Mouse (Mus musculus) intestine, embryonic 15.5 days (tissue): ENCODE results near the gene Cd72. TPM values are rescaled to one million over a fixed set of nuclear protein-coding genes. Genes with fewer than 3 reads are reported as not detected.
"Not testable (repeated sequence)": the region's sequence is repeated elsewhere in the genome, so short reads cannot be mapped to it uniquely, and the experiment has no call there.

ENCODE experiments used
- ATAC-seq: fragments of 200-750 bp; cut with Nextera tagmentation; 2 replicates; pipeline ENCODE4 v1.8.0; 2017; ENCODE audit warnings: moderate TSS enrichment, moderate library complexity
- H3K27ac ChIP-seq: fragments of 300-500 bp; sonication (generic); 2 replicates; pipeline ENCODE4 v1.5.1; 2015; ENCODE audit warnings: mild to moderate bottlenecking, inconsistent platforms
- H3K27me3 ChIP-seq: fragments of 300-500 bp; sonication (generic); replicated peaks from 2 replicates; pipeline ENCODE4 v1.6.1; 2015; ENCODE audit warnings: inconsistent platforms
- H3K36me3 ChIP-seq: fragments of 300-500 bp; sonication (generic); 2 replicates; pipeline ENCODE4 v1.6.1; 2015; ENCODE audit warnings: inconsistent platforms
- H3K4me1 ChIP-seq: fragments of 300-500 bp; sonication (generic); replicated peaks from 2 replicates; pipeline ENCODE4 v1.6.1; 2015; ENCODE audit warnings: inconsistent platforms
- H3K4me2 ChIP-seq: fragments of 300-500 bp; sonication (generic); replicated peaks from 2 replicates; pipeline ENCODE4 v1.6.1; 2015; ENCODE audit warnings: mild to moderate bottlenecking, inconsistent platforms
- H3K4me3 ChIP-seq: fragments of 300-500 bp; sonication (generic); replicated peaks from 2 replicates; pipeline ENCODE4 v1.5.1; 2015; ENCODE audit warnings: inconsistent platforms
- H3K9ac ChIP-seq: fragments of 300-500 bp; sonication (generic); 2 replicates; pipeline ENCODE4 v1.6.1; 2015; ENCODE audit warnings: inconsistent platforms
- H3K9me3 ChIP-seq: fragments of 300-500 bp; sonication (generic); 2 replicates; pipeline ENCODE4 v1.6.1; 2016; ENCODE audit warnings: inconsistent platforms
- WGBS: fragments of 180-500 bp; shearing (Covaris S2); methylation state at CpG from one replicate; pipeline ENCODE4 v1.1.7; 2015; 5-methylcytosine and 5-hydroxymethylcytosine counted together
- polyA plus RNA-seq: library from polyadenylated mRNA; unstranded; fragments of >200 nt; fragmentation: Nextera tagmentation; extraction: Ambion mirVana; gene quantifications from 2 replicates; pipeline ENCODE4 v1.2.1, GENCODE M21; 2015

Gene Cd72
- polyA plus RNA-seq, 1 experiment from 2014 or later: 2.9 TPM

- no peak for ATAC-seq
- Histone ChIP-seq H3K36me3 (peaks cover 7% of the 10 kb centered on the region; the same call in 1 of the 2 replicates), H3K9ac (no peak overlapping the region), H3K27me3 (no peaks in the 10 kb centered on the region), H3K9me3 (no peaks in the 10 kb centered on the region), H3K27ac (peak overlapping the region; percentile 63), H3K4me3 (peak overlapping the region; percentile 20; the same call in 1 of the 2 replicates), H3K4me2 (peak overlapping the region; percentile 41), H3K4me1 (peaks cover 14% of the 10 kb centered on the region)
- 42% methylated on average over 12 of the region's 12 CpGs for WGBS
Observed at GRCm38 (mm10) chr4:43492101-43492820, 37.8 kb upstream of the Cd72 start.

- H3K4me1 ChIP-seq: peaks cover 5% of the 10 kb centered on the region; the same call in 1 of the 2 replicates
- H3K4me2 ChIP-seq: no peak overlapping the region
- no peaks in the 10 kb centered on the region for H3K36me3 ChIP-seq
- H3K9me3 ChIP-seq: no peaks in the 10 kb centered on the region
- no peak overlapping the region for H3K27ac ChIP-seq
- 72% methylated on average over 5 of the region's 5 CpGs for whole genome bisulfite sequencing
- no peaks in the 10 kb centered on the region for H3K27me3 ChIP-seq
- H3K9ac ChIP-seq: no peak overlapping the region
- peak; percentile 27 for ATAC-seq
- no peak overlapping the region for H3K4me3 ChIP-seq
Observed at GRCm38 (mm10) chr4:43490801-43491200, 36.4 kb upstream of the Cd72 start.

GRCm38 (mm10) chr4:43489611-43490010 lies 35.2 kb upstream of the Cd72 start:
- no peak overlapping the region for H3K4me3 ChIP-seq
- 92% methylated on average over 3 of the region's 3 CpGs for WGBS
- no peak overlapping the region for H3K9ac ChIP-seq
- no peaks in the 10 kb centered on the region for H3K9me3 ChIP-seq
- H3K4me2 ChIP-seq: no peak overlapping the region
- no peak for ATAC-seq
- H3K4me1 ChIP-seq: no peaks in the 10 kb centered on the region
- H3K36me3 ChIP-seq: no peaks in the 10 kb centered on the region
- no peak overlapping the region for H3K27ac ChIP-seq
- H3K27me3 ChIP-seq: no peaks in the 10 kb centered on the region

GRCm38 (mm10) chr4:43485666-43486065 lies 31.2 kb upstream of the Cd72 start:
- not testable (repeated sequence) for H3K27ac ChIP-seq, H3K36me3 ChIP-seq, H3K4me2 ChIP-seq, H3K4me1 ChIP-seq, H3K9ac ChIP-seq, H3K9me3 ChIP-seq, H3K27me3 ChIP-seq, H3K4me3 ChIP-seq, ATAC-seq
- WGBS: 86% methylated on average over 5 of the region's 5 CpGs

DNA sequence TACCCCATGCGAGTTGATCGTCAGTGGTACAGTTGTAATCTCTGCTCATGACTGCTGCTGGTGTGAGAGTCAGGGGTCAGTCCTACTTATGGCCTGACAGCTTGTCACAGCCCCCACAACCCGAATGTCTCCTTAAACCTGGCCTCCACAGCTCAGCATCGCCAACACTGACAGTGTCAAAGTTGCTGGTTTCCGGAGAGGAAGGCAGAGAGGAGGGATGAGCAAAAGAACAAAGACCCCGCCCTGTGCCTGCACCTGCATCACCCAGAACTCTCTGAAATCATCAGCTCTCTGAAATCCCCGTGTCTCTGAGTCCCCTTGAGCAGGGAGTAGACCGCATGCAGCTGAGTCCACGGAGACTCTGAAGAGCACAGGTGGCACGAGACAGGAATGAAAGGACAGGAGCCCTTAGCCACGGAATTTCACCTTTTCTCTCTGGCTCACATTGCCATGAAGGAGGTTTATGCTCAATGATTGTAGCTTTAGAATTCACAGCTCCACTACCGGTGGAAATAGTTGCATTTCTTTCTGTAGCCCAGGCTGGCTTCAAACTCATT lies 29.2 kb upstream of the Cd72 start, which contains the start of gene Sit1:
Sit1 (minus strand) TSS at position 200 of the 557 bp plus-strand sequence.
- 63% methylated on average over 12 of the region's 12 CpGs for WGBS
- no peaks in the 10 kb centered on the region for H3K9me3 ChIP-seq
- H3K36me3 ChIP-seq: no peaks in the 10 kb centered on the region
- no peak within 1 kb of the TSS for H3K9ac ChIP-seq
- no peak for ATAC-seq
- H3K4me3 ChIP-seq: no peak within 1 kb of the TSS
- no peak within 1 kb of the TSS for H3K4me2 ChIP-seq
- H3K27ac ChIP-seq: no peak within 1 kb of the TSS
- no peaks in the 10 kb centered on the region for H3K4me1 ChIP-seq
- H3K27me3 ChIP-seq: no peaks in the 10 kb centered on the region

GRCm38 (mm10) chr4:43482591-43482990 lies 28.2 kb upstream of the Cd72 start:
- Histone ChIP-seq H3K4me1 (no peaks in the 10 kb centered on the region), H3K9ac (no peak overlapping the region), H3K4me3 (no peak overlapping the region), H3K4me2 (no peak overlapping the region), H3K27me3 (no peaks in the 10 kb centered on the region), H3K9me3 (no peaks in the 10 kb centered on the region), H3K27ac (no peak overlapping the region), H3K36me3 (no peaks in the 10 kb centered on the region)
- 72% methylated on average over 10 of the region's 10 CpGs for WGBS
- ATAC-seq: no peak

GRCm38 (mm10) chr4:43481894-43482456 lies 27.5 kb upstream of the Cd72 start:
- no peak overlapping the region for H3K9ac ChIP-seq
- no peak for ATAC-seq
- H3K4me1 ChIP-seq: no peaks in the 10 kb centered on the region
- H3K27ac ChIP-seq: no peak overlapping the region
- H3K9me3 ChIP-seq: no peaks in the 10 kb centered on the region
- 77% methylated on average over 7 of the region's 7 CpGs for WGBS
- H3K27me3 ChIP-seq: no peaks in the 10 kb centered on the region
- H3K36me3 ChIP-seq: no peaks in the 10 kb centered on the region
- H3K4me3 ChIP-seq: no peak overlapping the region
- no peak overlapping the region for H3K4me2 ChIP-seq

- H3K36me3 ChIP-seq: no peaks in the 10 kb centered on the region
- no peak overlapping the region for H3K4me3 ChIP-seq
- H3K27ac ChIP-seq: no peak overlapping the region
- no peak overlapping the region for H3K9ac ChIP-seq
- ATAC-seq: peak; percentile 85
- WGBS: 68% methylated on average over 5 of the region's 5 CpGs
- H3K4me1 ChIP-seq: no peaks in the 10 kb centered on the region
- no peaks in the 10 kb centered on the region for H3K9me3 ChIP-seq
- no peaks in the 10 kb centered on the region for H3K27me3 ChIP-seq
- H3K4me2 ChIP-seq: no peak overlapping the region
Observed at GRCm38 (mm10) chr4:43480985-43481384, 26.6 kb upstream of the Cd72 start.

GRCm38 (mm10) chr4:43478906-43479832 lies 24.7 kb upstream of the Cd72 start:
- H3K9ac ChIP-seq: no peak overlapping the region
- no peaks in the 10 kb centered on the region for H3K27me3 ChIP-seq
- no peak overlapping the region for H3K27ac ChIP-seq
- WGBS: 47% methylated on average over 24 of the region's 24 CpGs
- H3K36me3 ChIP-seq: no peaks in the 10 kb centered on the region
- ATAC-seq: no peak
- H3K9me3 ChIP-seq: no peaks in the 10 kb centered on the region
- no peak overlapping the region for H3K4me3 ChIP-seq
- no peaks in the 10 kb centered on the region for H3K4me1 ChIP-seq
- peak overlapping the region; percentile 38; the same call in 1 of the 2 replicates for H3K4me2 ChIP-seq

DNA sequence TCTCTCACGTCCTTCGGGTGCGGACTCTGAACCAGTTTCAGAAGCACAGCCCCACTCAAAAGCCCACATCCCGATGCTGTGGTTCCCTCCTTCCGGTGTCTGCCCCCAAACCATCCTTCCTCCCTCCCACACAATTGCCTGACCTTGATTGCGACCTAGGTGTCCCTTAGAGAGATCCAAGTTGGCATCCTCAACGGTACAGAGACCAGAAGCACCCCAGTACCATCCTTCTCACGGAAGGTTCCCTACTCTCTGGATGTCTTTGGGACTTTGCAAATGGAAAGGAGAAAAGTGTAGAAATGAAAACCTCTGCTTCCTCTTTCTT lies 24.1 kb upstream of the Cd72 start:
- H3K9me3 ChIP-seq: no peaks in the 10 kb centered on the region
- H3K27ac ChIP-seq: no peak overlapping the region
- H3K4me2 ChIP-seq: peak overlapping the region; percentile 59
- ATAC-seq: peak; percentile 4; the same call in 1 of the 2 replicates
- peak overlapping the region; percentile 23 for H3K4me3 ChIP-seq
- WGBS: 51% methylated on average over 8 of the region's 8 CpGs
- no peaks in the 10 kb centered on the region for H3K36me3 ChIP-seq
- H3K4me1 ChIP-seq: no peaks in the 10 kb centered on the region
- H3K27me3 ChIP-seq: no peaks in the 10 kb centered on the region
- H3K9ac ChIP-seq: no peak overlapping the region

DNA sequence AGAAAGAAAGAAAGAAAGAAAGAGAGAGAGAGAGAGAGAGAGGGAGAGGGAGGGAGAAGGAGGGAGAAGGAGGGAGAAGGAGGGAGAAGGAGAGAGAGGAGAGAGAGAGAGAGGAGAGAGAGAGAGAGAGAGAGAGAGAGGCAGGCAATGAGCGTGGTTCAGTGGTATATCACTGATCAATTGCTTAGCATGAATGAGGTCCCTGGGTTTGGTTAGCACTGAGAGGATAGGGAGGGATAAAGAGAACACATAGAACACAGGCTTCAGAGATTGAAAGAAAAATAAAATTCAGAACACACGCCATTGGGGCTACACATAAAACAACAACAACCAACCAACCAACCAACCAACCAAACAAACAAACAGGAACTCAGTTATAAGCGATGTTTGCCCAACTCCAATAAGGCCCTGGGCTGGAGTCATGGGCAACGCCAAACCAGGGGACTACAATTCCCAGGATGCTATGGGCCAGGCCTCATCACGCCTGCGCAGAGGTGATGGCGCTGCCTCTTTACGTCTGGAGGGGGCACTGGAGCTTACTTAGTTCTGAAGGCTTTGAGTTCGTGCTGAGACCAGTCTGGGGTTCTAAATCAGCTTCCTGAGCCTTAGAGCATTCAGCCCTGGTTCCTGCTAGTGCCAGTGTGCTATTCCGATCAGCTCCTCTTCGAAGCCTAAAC lies 23.6 kb upstream of the Cd72 start:
- peak; percentile 90 for ATAC-seq
- no peaks in the 10 kb centered on the region for H3K9me3 ChIP-seq
- 22% methylated on average over 11 of the region's 11 CpGs for WGBS
- peak overlapping the region; percentile 23 for H3K4me3 ChIP-seq
- H3K4me2 ChIP-seq: peak overlapping the region; percentile 59
- H3K27me3 ChIP-seq: no peaks in the 10 kb centered on the region
- no peaks in the 10 kb centered on the region for H3K4me1 ChIP-seq
- H3K36me3 ChIP-seq: no peaks in the 10 kb centered on the region
- H3K9ac ChIP-seq: no peak overlapping the region
- no peak overlapping the region for H3K27ac ChIP-seq

DNA sequence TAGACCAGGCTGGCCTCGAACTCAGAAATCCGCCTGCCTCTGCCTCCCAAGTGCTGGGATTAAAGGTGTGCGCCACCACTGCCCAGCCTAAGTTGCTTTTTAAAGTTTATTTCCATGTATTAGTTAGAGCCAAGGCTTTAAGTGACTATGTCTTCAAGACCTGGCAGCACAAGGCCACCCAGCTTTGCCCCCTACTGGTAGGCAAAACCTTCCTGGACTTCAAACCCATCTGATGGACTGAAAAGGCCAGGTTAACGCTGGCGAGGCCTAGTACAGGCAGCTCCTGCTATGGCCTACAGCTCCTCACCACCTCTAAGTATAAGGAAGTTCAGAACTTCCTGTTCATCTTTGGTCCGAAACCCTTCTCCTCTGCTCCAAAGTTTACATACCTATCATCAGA lies 22.2 kb upstream of the Cd72 start:
- Histone ChIP-seq H3K4me2 (no peak overlapping the region), H3K27me3 (no peaks in the 10 kb centered on the region), H3K36me3 (no peaks in the 10 kb centered on the region), H3K9ac (no peak overlapping the region), H3K27ac (no peak overlapping the region), H3K4me3 (no peak overlapping the region), H3K4me1 (no peaks in the 10 kb centered on the region), H3K9me3 (no peaks in the 10 kb centered on the region)
- no peak for ATAC-seq
- 86% methylated on average over 6 of the region's 6 CpGs for WGBS
